Mouse (Mus musculus) E14TG2a.4 (cell line): ENCODE results near the gene Tspan33.

ENCODE experiments used
- CTCF ChIP-seq: conservative IDR thresholded peaks from 2 replicates; pipeline ENCODE4 v1.5.1; 2014; ENCODE audit warnings: low read length
- NANOG ChIP-seq: IDR thresholded peaks from 2 replicates; pipeline ENCODE4 v1.6.1; 2014; ENCODE audit warnings: borderline replicate concordance, low read length, mixed read lengths
- POU5F1 ChIP-seq: IDR thresholded peaks from 2 replicates; pipeline ENCODE4 v1.6.1; 2014; ENCODE audit warnings: low read length, borderline replicate concordance

GRCm38 (mm10) chr6:29694375-29695289 is 610 bp downstream of the Tspan33 start:
- TF ChIP-seq NANOG (no peak), CTCF (no peak), POU5F1 (no peak)
